In genomic region chr11:72535519-72535918, GRCm38 (mm10) we compare ENCODE assay signal across 9 mouse cellular contexts. TPM values are rescaled to one million over a fixed set of nuclear protein-coding genes. Genes with fewer than 3 reads are reported as not detected.
DNase-seq lines count a peak whose midpoint lies in the region; ATAC-seq and TF ChIP-seq lines count a peak whose summit lies in the region.
"Had no signal": no experiment of that assay in that cellular context is flagged by ENCODE, and none has a peak within 500 bp of the region (broad histone marks: within the 10 kb centered on the region; RNA-seq: fewer than 3 reads in every experiment).

No protein-coding gene starts in this region.

- no peaks in the 10 kb centered on the region for H3K9me3 ChIP-seq in kidney, embryonic 15.5 days (replicated peaks)
- H3K9me3 ChIP-seq: heart, embryonic 15.5 days had no signal

- 80% methylated on average over 3 of the region's 3 CpGs for WGBS in kidney, embryonic 15.5 days
- WGBS in small intestine, adult 2 months, result 85% methylated on average over 3 of the region's 3 CpGs

- no peak for TF ChIP-seq POLR2A in small intestine, adult 2 months (IDR thresholded peaks at IDR 0.05; ENCODE audit: low read depth, low read length)

- ATAC-seq in kidney, embryonic 15.5 days (replicated peaks; ENCODE audit: low FRiP score), result no peak

- H3K36me3 ChIP-seq in kidney, embryonic 15.5 days, result no peaks in the 10 kb centered on the region
- no peaks in the 10 kb centered on the region for H3K36me3 ChIP-seq in small intestine, adult 2 months (ENCODE audit: control insufficient read depth, insufficient read depth, low read length)
- H3K36me3 ChIP-seq: heart, embryonic 15.5 days had no signal

- H3K27me3 ChIP-seq in kidney, embryonic 15.5 days, result no peaks in the 10 kb centered on the region
- no peaks in the 10 kb centered on the region for H3K27me3 ChIP-seq in small intestine, adult 2 months (ENCODE audit: control insufficient read depth, insufficient read depth, low read length)
- H3K27me3 ChIP-seq: heart, embryonic 15.5 days had no signal

- no peak overlapping the region for H3K4me2 ChIP-seq in kidney, embryonic 15.5 days
- H3K4me2 ChIP-seq: heart, embryonic 15.5 days had no signal

- peak; percentile 60; the same call in 1 of the 2 replicates for TF ChIP-seq CTCF in small intestine, adult 2 months (IDR thresholded peaks at IDR 0.05; ENCODE audit: extremely low read depth, insufficient read length, insufficient replicate concordance, low read depth, low read length)

- H3K27ac ChIP-seq in kidney, embryonic 15.5 days, result no peak overlapping the region
- no peak overlapping the region for H3K27ac ChIP-seq in small intestine, adult 2 months (ENCODE audit: insufficient read depth, low read depth, low read length)
- H3K27ac ChIP-seq: heart, embryonic 15.5 days had no signal

- no peaks in the 10 kb centered on the region for H3K4me1 ChIP-seq in kidney, embryonic 15.5 days
- peaks cover 16% of the 10 kb centered on the region for H3K4me1 ChIP-seq in small intestine, adult 2 months (ENCODE audit: control insufficient read depth, insufficient read depth, insufficient read length, low read length)

- no peak overlapping the region for H3K4me3 ChIP-seq in kidney, embryonic 15.5 days (replicated peaks)
- H3K4me3 ChIP-seq in small intestine, adult 2 months (ENCODE audit: low read depth, low read length), result no peak overlapping the region
- H3K4me3 ChIP-seq: erythroblast, embryonic 14.5 days; heart, embryonic 15.5 days had no signal

- DNase-seq in kidney, postnatal 10 days, result peak; percentile 33
- DNase-seq in CD4-positive helper T cell, adult 2 months (ENCODE audit: low read depth, low spot score), result peak; percentile 10
- peak; percentile 20 for DNase-seq in NIH3T3 (ENCODE audit: low read depth)
- DNase-seq in adrenal gland, postnatal 25 days, result no peak
- no peak for DNase-seq in ovary, postnatal 14 days (ENCODE audit: low spot score)

- no peak overlapping the region for H3K9ac ChIP-seq in kidney, embryonic 15.5 days
- H3K9ac ChIP-seq: heart, embryonic 15.5 days had no signal

RNA-seq across cellular contexts. Expression of gene Spns3, which starts 14.8 kb away (rescaled TPM):
- 0.27 and 0.35 TPM in 2 replicates for polyA plus RNA-seq in kidney, embryonic 15.5 days (2015; fragmentation: Nextera tagmentation; extraction: Ambion mirVana)
- polyA plus RNA-seq in small intestine, adult 2 months (2012; rRNA removed), result 2.2 and 8.5 TPM in 2 replicates
- total RNA-seq in adrenal gland, postnatal 25 days (2021), result 0.24 TPM in 1 of 2 replicates, not detected in the other

RNA-seq across cellular contexts. Expression of gene Spns2, which starts 45.8 kb away (rescaled TPM):
- 2.9 and 3.4 TPM in 2 replicates for polyA plus RNA-seq in kidney, embryonic 15.5 days (2015; fragmentation: Nextera tagmentation; extraction: Ambion mirVana)
- 65.9 and 77.7 TPM in 2 replicates for polyA plus RNA-seq in small intestine, adult 2 months (2012; rRNA removed)
- 2.2 and 3.3 TPM in 2 replicates for total RNA-seq in adrenal gland, postnatal 25 days (2021)

Comparison
In these comparisons a context has a peak if more than half of its experiments do, and no peak if none do; other contexts are left out.
1. DNase-seq: peak in kidney, postnatal 10 days (single experiment), CD4-positive helper T cell, adult 2 months (single experiment) and NIH3T3 (single experiment); none in adrenal gland, postnatal 25 days (single experiment) and ovary, postnatal 14 days (single experiment).
2. RNA of gene Spns2, which starts 45.8 kb away (polyA plus RNA-seq): 65.9 to 77.7 TPM in small intestine, adult 2 months; 2.9 to 3.4 TPM in kidney, embryonic 15.5 days; every median in the first group is over 10 times any median in the second.